Mouse (Mus musculus): ENCODE results near the gene Dpp9.
"Not testable (repeated sequence)": the region's sequence is repeated elsewhere in the genome, so short reads cannot be mapped to it uniquely, and the experiment has no call there.

Dpp9 gene

GRCm38 (mm10) chr17:56218377-56219191 lies at the start of gene Dpp9:
Gene Dpp9, minus strand, starts transcription at chr17:56218905.
- peak; percentile 98 for DNase-seq (ENCODE audit: low read depth, low spot score)

GRCm38 (mm10) chr17:56266271-56266670 lies 47.6 kb upstream of the Dpp9 start:
- peak; percentile 91 for DNase-seq (ENCODE audit: low read depth, low spot score)

- DNase-seq (ENCODE audit: low read depth, low spot score) = no peak
Observed at GRCm38 (mm10) chr17:56265869-56266268, 47.2 kb upstream of the Dpp9 start.

- DNase-seq (ENCODE audit: low read depth, low spot score) = no peak
Observed at GRCm38 (mm10) chr17:56265011-56265410, 46.3 kb upstream of the Dpp9 start.

- no peak for DNase-seq (ENCODE audit: low read depth, low spot score)
Observed at GRCm38 (mm10) chr17:56264020-56264419, 45.3 kb upstream of the Dpp9 start.

GRCm38 (mm10) chr17:56262645-56263094 lies 44.0 kb upstream of the Dpp9 start:
- DNase-seq (ENCODE audit: low read depth, low spot score) = no peak

GRCm38 (mm10) chr17:56261166-56261565 lies 42.5 kb upstream of the Dpp9 start:
- no peak for DNase-seq (ENCODE audit: low read depth, low spot score)

GRCm38 (mm10) chr17:56259301-56260037 lies 40.8 kb upstream of the Dpp9 start:
- DNase-seq (ENCODE audit: low read depth, low spot score) = no peak

- DNase-seq (ENCODE audit: low read depth, low spot score) = not testable (repeated sequence)
Observed at GRCm38 (mm10) chr17:56258812-56259211, 40.1 kb upstream of the Dpp9 start.

GRCm38 (mm10) chr17:56258269-56258668 lies 39.6 kb upstream of the Dpp9 start:
- DNase-seq (ENCODE audit: low read depth, low spot score) = not testable (repeated sequence)

GRCm38 (mm10) chr17:56257181-56257894 lies 38.6 kb upstream of the Dpp9 start:
- no peak for DNase-seq (ENCODE audit: low read depth, low spot score)

- DNase-seq (ENCODE audit: low read depth, low spot score) = peak; percentile 99
Observed at GRCm38 (mm10) chr17:56256239-56256881, 37.7 kb upstream of the Dpp9 start, which contains the start of gene Fem1a. Gene Fem1a, plus strand, starts transcription at chr17:56256810.

GRCm38 (mm10) chr17:56255863-56256238 lies 37.1 kb upstream of the Dpp9 start:
- peak; percentile 99 for DNase-seq (ENCODE audit: low read depth, low spot score)

GRCm38 (mm10) chr17:56255429-56255828 lies 36.7 kb upstream of the Dpp9 start:
- DNase-seq (ENCODE audit: low read depth, low spot score) = no peak

- no peak for DNase-seq (ENCODE audit: low read depth, low spot score)
Observed at GRCm38 (mm10) chr17:56254695-56255094, 36.0 kb upstream of the Dpp9 start.

GRCm38 (mm10) chr17:56251136-56251829 lies 32.6 kb upstream of the Dpp9 start:
- DNase-seq (ENCODE audit: low read depth, low spot score) = peak; percentile 83

GRCm38 (mm10) chr17:56245608-56246007 lies 26.9 kb upstream of the Dpp9 start:
- DNase-seq (ENCODE audit: low read depth, low spot score) = no peak

GRCm38 (mm10) chr17:56241541-56242401 lies 23.1 kb upstream of the Dpp9 start:
- DNase-seq (ENCODE audit: low read depth, low spot score) = peak; percentile 76

- peak; percentile 84 for DNase-seq (ENCODE audit: low read depth, low spot score)
Observed at GRCm38 (mm10) chr17:56233818-56234469, 15.2 kb upstream of the Dpp9 start.
